Mouse (Mus musculus) cortical plate, adult 2 months (tissue): Measurements from ENCODE around the gene Sike1. TPM values are rescaled to one million over a fixed set of nuclear protein-coding genes. Genes with fewer than 3 reads are reported as not detected.

Experiments used
- H3K27ac ChIP-seq: fragments of 200-500 bp; 2 replicates; pipeline ENCODE4 v1.5.1; 2012; ENCODE audit warnings: low read length, control low read depth, inconsistent platforms; ENCODE audit not compliant: insufficient read depth
- H3K4me1 ChIP-seq: fragments of 200-500 bp; 2 replicates; pipeline ENCODE4 v1.6.1; 2011; ENCODE audit warnings: low read length; ENCODE audit not compliant: control insufficient read depth, insufficient read depth
- H3K4me3 ChIP-seq: fragments of 200-500 bp; 2 replicates; pipeline ENCODE4 v1.5.1; 2011; ENCODE audit warnings: mild to moderate bottlenecking, low read length, control low read depth; ENCODE audit not compliant: insufficient read depth
- CTCF ChIP-seq: fragments of 200-500 bp; IDR thresholded peaks from 2 replicates; pipeline ENCODE4 v1.5.1; 2011; ENCODE audit warnings: mild to moderate bottlenecking, control low read depth, low read length; ENCODE audit not compliant: insufficient read depth; ENCODE audit errors: extremely low read depth
- POLR2A ChIP-seq: fragments of 200-500 bp; IDR thresholded peaks from 2 replicates; pipeline ENCODE4 v1.6.1; 2011; ENCODE audit warnings: mild to moderate bottlenecking, low read length, control low read depth; ENCODE audit not compliant: insufficient read depth; ENCODE audit errors: extremely low read depth
- polyA plus RNA-seq: library from polyadenylated mRNA; depleted of rRNA; stranded (reverse); fragments of >200 nt; gene quantifications from 2 replicates; pipeline ENCODE4 v1.2.3, GENCODE M21; 2012; rRNA removed

Sike1 gene
- polyA plus RNA-seq = 35.4 and 35.5 TPM in 2 replicates

- Histone ChIP-seq H3K4me1 (peaks cover 4% of the 10 kb centered on the region; the same call in 1 of the 2 replicates), H3K27ac (peak within 1 kb of the TSS; percentile 90), H3K4me3 (peak within 1 kb of the TSS; percentile 82)
- peak; percentile 80 for TF ChIP-seq POLR2A
- no peak for TF ChIP-seq CTCF
Observed at GRCm38 (mm10) chr3:102995605-102996321, at the start of gene Sike1. Gene Sike1 (plus strand): TSS chr3:102995708.

DNA sequence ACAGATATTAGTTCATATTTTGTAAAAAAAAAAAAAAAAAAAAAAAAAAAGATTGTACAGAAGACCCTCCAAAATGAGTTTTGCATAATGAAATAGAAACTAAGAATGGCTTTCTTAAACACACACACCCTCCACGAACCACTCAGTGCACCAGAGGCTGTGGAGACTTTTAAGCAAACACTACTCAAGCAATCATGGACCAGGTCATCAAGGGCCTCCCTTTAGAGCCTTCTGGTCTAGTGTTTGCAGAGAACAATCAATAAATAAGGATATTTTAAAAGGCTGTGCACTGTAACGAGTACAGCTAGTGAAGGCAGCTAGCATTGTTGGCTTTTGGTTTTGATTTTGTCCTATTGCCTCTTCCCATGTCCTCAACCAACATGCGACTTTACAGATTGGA lies 49.2 kb upstream of the Sike1 start:
- Histone ChIP-seq H3K4me1 (no peaks in the 10 kb centered on the region), H3K27ac (no peak overlapping the region), H3K4me3 (no peak overlapping the region)
- TF ChIP-seq POLR2A (no peak), CTCF (no peak)

DNA sequence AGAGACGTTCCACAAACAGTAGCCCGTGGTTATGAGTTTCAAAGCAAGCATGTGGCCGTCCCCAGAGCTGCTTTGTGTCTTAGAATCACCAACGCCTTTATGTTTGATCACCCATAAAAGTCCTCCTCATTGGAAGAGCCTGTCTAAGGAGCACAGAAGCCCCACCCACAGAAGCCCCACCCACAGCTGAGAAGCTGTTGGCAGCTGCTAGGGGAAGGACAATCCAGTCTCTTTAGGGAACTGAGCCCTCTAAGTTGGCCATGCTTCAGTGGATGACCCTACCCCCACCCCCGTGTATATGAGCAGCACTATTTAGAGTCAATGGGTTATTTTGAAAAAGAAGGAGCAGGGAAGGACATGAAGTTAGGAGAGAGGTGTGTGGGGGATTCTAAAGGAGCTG lies 48.6 kb upstream of the Sike1 start:
- H3K4me3 ChIP-seq = no peak overlapping the region
- H3K4me1 ChIP-seq = no peaks in the 10 kb centered on the region
- H3K27ac ChIP-seq = no peak overlapping the region
- TF ChIP-seq CTCF (no peak), POLR2A (no peak)

GRCm38 (mm10) chr3:102954476-102954875 lies 41.0 kb upstream of the Sike1 start:
- no peak overlapping the region for H3K4me3 ChIP-seq
- H3K4me1 ChIP-seq = no peaks in the 10 kb centered on the region
- no peak overlapping the region for H3K27ac ChIP-seq
- TF ChIP-seq POLR2A (no peak), CTCF (no peak)

GRCm38 (mm10) chr3:102955143-102955542 lies 40.4 kb upstream of the Sike1 start:
- H3K27ac ChIP-seq = no peak overlapping the region
- no peak for TF ChIP-seq POLR2A
- no peak for TF ChIP-seq CTCF

GRCm38 (mm10) chr3:102955596-102955995 lies 39.9 kb upstream of the Sike1 start:
- Histone ChIP-seq H3K27ac (no peak overlapping the region), H3K4me3 (no peak overlapping the region), H3K4me1 (no peaks in the 10 kb centered on the region)
- no peak for TF ChIP-seq CTCF
- TF ChIP-seq POLR2A = no peak

More at GRCm38 (mm10) chr3:102955143-102955542, 40.4 kb upstream of the Sike1 start:
- Histone ChIP-seq H3K4me3 (no peak overlapping the region), H3K4me1 (no peaks in the 10 kb centered on the region)

- Histone ChIP-seq H3K4me3 (no peak within 1 kb of the TSS), H3K27ac (no peak within 1 kb of the TSS), H3K4me1 (no peaks in the 10 kb centered on the region)
- TF ChIP-seq CTCF (no peak), POLR2A (no peak)
Observed at GRCm38 (mm10) chr3:102964033-102964432, 31.5 kb upstream of the Sike1 start, which contains the start of gene Nr1h5. Gene Nr1h5 (minus strand): TSS chr3:102964133.

DNA sequence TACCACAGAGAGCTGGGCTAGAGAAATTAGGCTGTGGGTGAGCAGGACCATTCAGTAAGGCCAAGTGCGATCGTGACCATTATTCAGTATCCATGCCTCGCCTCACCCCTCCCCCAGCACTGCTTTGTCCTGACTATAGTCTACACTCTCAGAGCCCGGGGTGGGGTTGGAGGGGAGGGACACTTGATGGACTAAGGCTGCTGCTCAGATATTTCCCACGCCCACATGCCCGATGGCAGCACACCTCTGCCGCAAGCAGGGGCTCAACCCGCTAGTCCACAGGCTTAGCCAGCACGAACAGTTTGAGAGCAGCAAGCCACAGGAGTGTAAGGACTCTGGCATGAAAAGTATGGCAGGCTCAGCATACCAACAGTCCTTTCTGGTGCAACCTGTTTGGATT lies 25.4 kb upstream of the Sike1 start:
- no peak overlapping the region for H3K4me3 ChIP-seq
- TF ChIP-seq POLR2A = no peak
- no peaks in the 10 kb centered on the region for H3K4me1 ChIP-seq
- no peak overlapping the region for H3K27ac ChIP-seq

GRCm38 (mm10) chr3:102970508-102970907 lies 25.0 kb upstream of the Sike1 start:
- Histone ChIP-seq H3K27ac (no peak overlapping the region), H3K4me3 (no peak overlapping the region), H3K4me1 (no peaks in the 10 kb centered on the region)
- no peak for TF ChIP-seq POLR2A
- TF ChIP-seq CTCF = no peak

GRCm38 (mm10) chr3:102976906-102977305 lies 18.6 kb upstream of the Sike1 start:
- Histone ChIP-seq H3K27ac (no peak overlapping the region), H3K4me3 (no peak overlapping the region), H3K4me1 (no peaks in the 10 kb centered on the region)
- TF ChIP-seq POLR2A = no peak
- no peak for TF ChIP-seq CTCF
